Mouse (Mus musculus): Measurements from ENCODE around the gene Pgls. TPM values are rescaled to one million over a fixed set of nuclear protein-coding genes. Genes with fewer than 3 reads are reported as not detected.

Gene Pgls
- 10 to 100 TPM; 19.3 to 28.6 TPM for total RNA-seq (2021)
- long read RNA-seq, experiment 1, transcript Pgls-201 (5 exons, 893 nt), result major isoform, 11 of 15 reads
- long read RNA-seq, experiment 1, partial matches to known transcripts, result 1 of 15 reads
- long read RNA-seq, experiment 1, other reads (novel, unspliced or antisense), result 1 of 15 reads
- long read RNA-seq, experiment 2, transcript Pgls-201 (5 exons, 893 nt), result major isoform, 30 of 33 reads
- long read RNA-seq, experiment 2, partial matches to known transcripts, result 1 of 33 reads
- long read RNA-seq, experiment 2, other reads (novel, unspliced or antisense), result 2 of 33 reads

DNA sequence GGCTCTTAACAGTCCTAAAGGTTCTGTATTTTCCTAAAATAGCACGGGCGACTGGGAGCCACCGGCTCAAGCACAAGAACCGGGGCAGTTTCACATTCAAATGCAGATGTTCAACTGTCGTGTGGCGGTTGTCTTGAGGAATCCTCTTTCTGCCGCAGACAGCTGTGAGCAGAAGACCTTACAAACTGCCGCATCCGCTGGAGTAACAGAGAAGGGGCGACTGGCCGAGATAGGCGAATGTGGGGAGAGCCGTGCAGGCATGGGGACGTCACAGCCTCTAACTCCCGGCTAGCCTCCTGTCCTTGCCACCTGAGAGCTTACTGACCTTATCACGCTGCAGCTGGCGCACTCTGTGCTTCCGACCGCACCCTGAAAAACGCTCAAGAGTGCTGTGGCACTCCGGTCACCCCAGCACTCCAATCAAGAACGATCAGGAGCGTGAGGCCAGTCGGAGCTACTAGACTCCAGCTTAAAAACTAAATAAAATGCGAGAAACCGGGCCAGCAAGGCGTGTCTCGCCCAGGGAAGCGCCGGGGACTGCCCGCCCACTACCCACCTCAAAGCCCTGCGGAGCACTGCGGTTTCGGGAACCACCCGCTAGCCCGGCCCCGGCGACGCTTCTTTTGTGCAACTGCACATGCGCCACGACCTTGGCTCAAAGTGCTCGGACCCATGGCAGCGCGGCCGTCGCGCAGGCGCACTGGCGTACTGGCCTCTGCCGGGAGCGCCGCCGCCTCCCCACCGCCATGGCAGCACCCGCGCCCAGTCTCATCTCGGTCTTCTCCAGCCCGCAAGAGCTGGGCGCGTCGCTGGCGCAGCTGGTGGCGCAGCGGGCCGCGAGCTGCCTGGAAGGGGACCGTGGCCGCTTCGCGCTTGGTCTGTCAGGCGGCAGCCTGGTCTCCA lies at the start of gene Pgls:
Gene Pgls, plus strand, starts transcription at position 706 of the 903 bp plus-strand sequence.
- peak; percentile 98 for DNase-seq
- peak within 1 kb of the TSS; percentile 76 for H3K4me3 ChIP-seq
- intact Hi-C loops (cut with DNase I), result loop anchor here (2.0 kb wide), 1 partner anchor 37 kb away; no protein-coding TSS in a partner anchor
- peak within 1 kb of the TSS; percentile 98 for H3K27ac ChIP-seq
- no peak for TF ChIP-seq CTCF (IDR thresholded peaks at IDR 0.05)

GRCm38 (mm10) chr8:71542632-71543343 lies 49.2 kb upstream of the Pgls start, which contains the start of gene Mvb12a:
Gene Mvb12a, plus strand, starts transcription at chr8:71542922.
- intact Hi-C loops (cut with DNase I), result no loop called here
- peak within 1 kb of the TSS; percentile 98 for H3K4me3 ChIP-seq
- TF ChIP-seq CTCF (IDR thresholded peaks at IDR 0.05), result no peak
- DNase-seq, result peak; percentile 97
- H3K27ac ChIP-seq, result peak within 1 kb of the TSS; percentile 91

DNA sequence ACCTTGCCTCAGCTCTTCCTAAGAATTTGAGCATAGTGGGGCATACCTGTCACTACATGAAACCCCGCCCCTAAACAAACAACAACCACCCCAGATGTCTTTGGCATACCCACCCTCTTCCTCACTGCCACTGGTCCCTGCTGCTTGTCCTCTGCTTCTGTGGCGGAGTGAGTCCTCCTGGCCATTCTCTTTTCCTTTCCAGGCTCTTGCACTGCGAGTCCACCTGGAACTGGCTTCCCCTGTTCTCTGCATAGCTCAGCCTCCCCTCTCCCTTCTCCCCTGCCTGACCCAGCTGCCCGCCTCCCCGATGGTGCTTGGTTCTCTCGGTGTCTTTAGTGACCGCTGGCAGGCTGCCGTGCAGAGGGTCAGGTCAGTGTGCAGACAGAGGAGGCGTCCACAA lies 48.2 kb upstream of the Pgls start:
- no peak overlapping the region for H3K27ac ChIP-seq
- no peak for DNase-seq
- intact Hi-C loops (cut with DNase I), result no loop called here
- TF ChIP-seq CTCF (IDR thresholded peaks at IDR 0.05), result no peak
- H3K4me3 ChIP-seq, result peak overlapping the region; percentile 98

GRCm38 (mm10) chr8:71545053-71545452 lies 46.9 kb upstream of the Pgls start:
- intact Hi-C loops (cut with DNase I), result no loop called here
- Histone ChIP-seq H3K27ac (no peak overlapping the region), H3K4me3 (no peak overlapping the region)
- TF ChIP-seq CTCF (IDR thresholded peaks at IDR 0.05), result no peak
- no peak for DNase-seq

DNA sequence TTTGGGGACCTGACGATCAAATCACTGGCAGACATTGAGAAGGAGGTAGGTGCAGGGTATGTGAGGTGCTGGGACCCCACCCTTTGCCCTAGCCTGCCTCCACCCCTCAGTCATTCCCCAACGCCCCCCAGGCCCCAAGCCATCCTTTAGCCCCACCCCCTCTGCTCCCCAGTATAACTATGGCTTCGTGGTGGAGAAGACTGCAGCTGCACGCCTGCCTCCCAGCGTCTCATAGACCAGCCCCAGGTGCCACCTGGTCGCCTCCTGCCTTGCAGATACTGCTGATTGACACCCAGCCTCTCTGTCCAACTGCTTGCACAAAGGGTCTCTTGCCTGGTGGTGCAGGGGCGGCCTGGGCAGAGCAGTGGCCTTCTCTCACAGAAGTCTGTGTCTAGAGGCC lies 44.4 kb upstream of the Pgls start:
- Histone ChIP-seq H3K27ac (no peak overlapping the region), H3K4me3 (no peak overlapping the region)
- DNase-seq, result no peak
- intact Hi-C loops (cut with DNase I), result no loop called here
- no peak for TF ChIP-seq CTCF (IDR thresholded peaks at IDR 0.05)

DNA sequence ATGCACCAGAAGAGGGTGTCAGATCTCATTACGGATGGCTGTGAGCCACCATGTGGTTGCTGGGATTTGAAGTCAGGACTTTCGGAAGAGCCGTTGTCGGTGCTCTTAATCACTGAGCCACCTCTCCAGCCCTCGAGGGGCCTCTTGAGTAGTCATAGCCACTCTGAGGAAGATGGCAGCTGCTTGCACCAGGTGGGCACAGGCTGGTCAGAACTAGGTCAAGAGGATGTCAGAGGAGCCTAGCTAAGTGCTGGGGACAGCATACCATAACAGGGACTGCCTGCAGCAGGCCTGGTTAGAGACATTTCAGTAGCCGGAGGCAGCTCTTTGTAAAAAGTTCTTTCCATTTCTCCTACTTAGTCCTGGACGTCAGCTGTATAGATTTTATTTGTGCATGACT lies 41.2 kb upstream of the Pgls start:
- TF ChIP-seq CTCF (IDR thresholded peaks at IDR 0.05), result no peak
- no peak for DNase-seq
- Histone ChIP-seq H3K4me3 (no peak overlapping the region), H3K27ac (no peak overlapping the region)
- intact Hi-C loops (cut with DNase I), result no loop called here

DNA sequence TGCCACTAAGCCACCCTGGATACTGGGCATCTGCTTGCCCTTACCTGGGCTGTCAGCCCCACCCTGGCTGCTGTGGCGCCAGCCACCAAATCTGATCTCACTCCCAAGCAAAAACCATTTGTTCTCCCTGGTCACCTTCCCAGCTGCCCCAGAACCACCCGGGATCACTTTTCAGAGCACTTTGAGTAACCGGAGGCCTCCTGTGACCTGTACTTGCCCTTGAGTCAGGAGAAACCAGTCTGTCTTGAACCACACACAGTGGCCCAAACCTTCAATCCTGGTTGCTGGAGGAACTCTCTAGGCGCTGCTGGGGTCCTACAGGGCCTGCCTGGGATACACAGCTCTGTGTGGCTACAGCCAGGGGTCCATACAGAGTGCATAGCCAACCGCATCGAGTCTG lies 39.2 kb upstream of the Pgls start:
- TF ChIP-seq CTCF (IDR thresholded peaks at IDR 0.05), result no peak
- no peak for DNase-seq
- H3K4me3 ChIP-seq, result no peak overlapping the region
- H3K27ac ChIP-seq, result no peak overlapping the region
- intact Hi-C loops (cut with DNase I), result no loop called here

- intact Hi-C loops (cut with DNase I), result no loop called here
- no peak for TF ChIP-seq CTCF (IDR thresholded peaks at IDR 0.05)
- Histone ChIP-seq H3K4me3 (no peak overlapping the region), H3K27ac (no peak overlapping the region)
- no peak for DNase-seq
Observed at GRCm38 (mm10) chr8:71554001-71554400, 38.0 kb upstream of the Pgls start.

DNA sequence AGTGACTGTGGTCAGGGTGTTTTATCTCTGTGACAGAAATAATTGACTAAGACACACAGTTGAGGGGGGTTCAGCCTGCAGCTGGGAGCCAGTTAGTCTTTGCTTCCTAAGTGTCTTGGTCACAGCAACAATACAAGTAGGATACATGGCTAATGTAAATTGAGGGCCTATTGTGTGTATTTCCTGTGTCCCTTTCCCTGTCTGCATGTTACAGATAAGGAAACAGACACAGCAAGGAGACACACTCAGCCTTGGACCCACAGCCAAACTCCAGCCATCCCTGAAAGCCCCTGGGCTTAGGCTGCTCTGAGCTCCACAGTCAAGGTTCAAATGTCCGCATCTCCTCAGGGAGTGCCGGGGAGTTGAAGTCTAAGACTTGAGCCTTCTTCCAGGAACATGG lies 37.3 kb upstream of the Pgls start:
- Histone ChIP-seq H3K4me3 (no peak overlapping the region), H3K27ac (no peak overlapping the region)
- intact Hi-C loops (cut with DNase I), result no loop called here
- TF ChIP-seq CTCF (IDR thresholded peaks at IDR 0.05), result no peak
- no peak for DNase-seq

DNA sequence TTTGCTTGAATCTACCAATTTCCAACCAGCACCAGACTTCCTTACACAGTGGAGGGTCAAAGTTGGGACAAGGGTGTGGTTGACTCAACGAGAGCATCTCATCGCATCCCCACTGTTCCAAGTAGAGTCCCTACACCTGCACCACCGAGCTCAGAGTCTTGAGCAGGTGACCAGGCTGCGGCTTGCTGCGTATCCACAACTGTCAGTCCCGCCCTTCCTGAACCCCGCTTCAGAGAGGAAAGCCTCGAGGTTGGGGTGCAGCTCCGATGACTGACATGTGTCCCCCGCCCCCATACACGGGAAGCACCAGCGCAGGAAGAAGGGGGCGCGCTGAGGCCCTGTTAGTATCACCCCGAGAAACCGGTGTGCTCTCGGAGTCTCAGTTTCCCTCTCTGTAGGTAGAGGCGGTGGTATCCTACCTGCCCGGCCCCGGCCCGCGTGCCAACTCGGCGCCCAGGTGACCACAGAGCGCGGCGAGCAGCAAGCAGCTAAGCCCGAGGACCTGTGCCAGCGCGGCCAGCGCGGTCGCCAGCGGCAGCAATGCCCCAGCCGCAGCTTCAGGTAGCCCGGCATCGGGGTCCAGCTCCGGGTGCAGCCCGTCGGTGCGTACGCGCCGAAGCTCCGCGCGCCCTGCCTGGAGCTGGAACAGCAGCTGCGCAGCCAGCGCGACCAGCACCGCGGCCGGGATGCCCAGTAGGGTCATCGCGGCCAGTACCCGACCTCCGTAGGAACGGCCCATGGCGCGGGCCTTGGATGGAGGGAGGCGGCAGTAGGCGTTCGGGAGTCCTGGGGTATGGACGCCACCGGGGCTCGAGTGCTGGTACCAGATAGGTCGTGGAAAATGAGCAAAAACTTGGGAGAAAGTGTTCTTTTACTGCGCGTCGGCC lies 33.7 kb upstream of the Pgls start, which contains the start of gene Tmem221:
Gene Tmem221, minus strand, starts transcription at position 801 of the 887 bp plus-strand sequence.
- Histone ChIP-seq H3K4me3 (peak within 1 kb of the TSS; percentile 67), H3K27ac (0 out of 2 replicates have a peak within 1 kb of the TSS, but pooled peaks have one; percentile 28)
- intact Hi-C loops (cut with DNase I), result no loop called here
- no peak for TF ChIP-seq CTCF (IDR thresholded peaks at IDR 0.05)
- no peak for DNase-seq

DNA sequence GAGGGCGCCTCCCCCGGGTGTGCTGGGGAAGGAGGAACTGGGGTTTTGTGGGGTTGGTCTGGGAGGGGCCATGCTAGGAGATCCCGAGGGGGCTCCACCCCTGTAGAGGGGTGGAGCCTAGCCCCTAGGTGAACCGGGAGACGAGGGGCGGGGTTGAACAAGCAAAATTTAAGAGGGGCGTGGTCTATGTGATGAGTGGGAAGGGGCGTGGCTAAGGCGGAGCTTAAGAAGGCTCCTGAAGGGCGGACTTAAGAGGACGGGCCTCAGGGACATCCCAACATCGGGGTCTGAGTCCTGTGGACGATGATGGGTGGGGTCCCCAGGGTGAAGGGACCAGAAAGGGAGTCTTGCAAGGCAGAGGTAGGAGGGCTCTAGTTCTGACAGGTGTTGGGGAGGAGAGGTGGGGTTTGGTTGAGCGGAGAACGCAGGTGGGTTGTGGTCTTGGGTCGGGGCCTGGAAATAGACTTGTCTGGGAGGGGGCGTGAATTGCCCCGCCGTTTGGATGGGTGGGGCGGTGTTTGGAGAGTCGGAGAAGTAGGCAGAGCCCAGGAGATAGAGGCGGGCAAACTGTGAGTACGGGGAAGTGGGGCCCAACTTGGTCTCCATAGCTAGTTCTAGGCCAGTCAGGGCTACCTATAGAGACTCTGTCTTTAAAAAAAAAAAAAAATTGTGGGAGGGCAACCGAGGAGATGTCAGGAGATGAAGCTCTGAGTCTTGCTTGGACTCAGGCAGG lies 32.9 kb upstream of the Pgls start:
- peak; percentile 59 for DNase-seq
- peak overlapping the region; percentile 67 for H3K4me3 ChIP-seq
- no peak overlapping the region for H3K27ac ChIP-seq
- no peak for TF ChIP-seq CTCF (IDR thresholded peaks at IDR 0.05)
- intact Hi-C loops (cut with DNase I), result no loop called here

Measured in gastrocnemius, adult 2 months (tissue).